Mouse (Mus musculus) C2C12 (cell line): ENCODE results near the gene 2310022B05Rik.

ENCODE experiments used
- CTCF ChIP-seq: IDR thresholded peaks from one replicate; pipeline ENCODE4 v1.5.1; 2011; ENCODE audit not compliant: control insufficient read depth, insufficient read depth, insufficient read length
- USF1 ChIP-seq: IDR thresholded peaks from one replicate; pipeline ENCODE4 v1.6.1; 2011; ENCODE audit warnings: low read depth, mild to moderate bottlenecking, control low read depth, moderate library complexity

DNA sequence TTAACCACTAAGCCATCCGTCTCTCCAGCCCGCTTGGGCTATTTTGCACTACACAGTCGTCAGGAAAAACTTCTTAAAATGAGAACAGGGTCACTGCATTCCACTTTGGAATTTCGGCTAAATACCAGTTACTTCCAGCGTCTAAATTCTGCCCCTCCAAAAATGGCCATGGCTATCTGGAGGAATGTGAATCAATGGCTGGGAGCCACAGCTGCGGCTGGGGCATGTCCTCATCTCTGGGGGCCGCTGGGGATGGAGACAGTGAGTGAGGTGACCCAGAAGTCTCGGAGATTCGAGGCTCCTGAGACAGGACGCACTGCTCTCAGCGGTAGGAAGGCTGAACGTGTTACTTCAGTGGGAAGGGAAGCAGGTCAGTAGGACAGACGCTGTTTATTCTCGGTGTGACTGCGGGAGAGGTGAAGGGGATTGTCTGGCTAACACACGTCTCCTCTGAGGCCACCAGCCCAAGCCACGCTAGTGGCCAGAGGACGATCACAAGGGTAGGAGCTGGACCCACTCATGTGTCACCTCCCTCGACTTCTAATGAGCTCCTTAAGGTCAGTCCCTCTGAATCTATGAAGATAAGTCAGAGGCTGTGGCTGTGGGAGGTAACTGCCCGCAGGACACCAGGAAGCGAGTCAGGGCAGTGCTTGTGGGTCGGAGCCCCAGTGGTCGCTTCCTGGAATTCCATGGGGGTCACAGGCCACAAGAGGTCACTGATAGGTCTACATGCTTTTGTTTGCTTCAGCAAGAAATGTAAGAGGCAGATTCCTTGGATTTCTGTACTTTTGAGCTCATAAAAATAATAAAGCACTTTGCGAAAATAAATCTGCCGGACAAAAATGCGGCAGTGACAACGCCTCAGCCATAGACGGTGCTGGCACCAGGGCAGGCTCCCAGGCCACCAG lies 9.3 kb downstream of the 2310022B05Rik start:
- no peak for TF ChIP-seq CTCF
- TF ChIP-seq USF1 = no peak
